Mouse (Mus musculus) MEL (cell line): ENCODE measurements around the gene Lnx1. TPM values are rescaled to one million over a fixed set of nuclear protein-coding genes. Genes with fewer than 3 reads are reported as not detected.

Experiments
- DNase-seq: peaks from one replicate; pipeline ENCODE4 v3.0.0; 2011; ENCODE audit warnings: low read depth, low spot score
- H3K27ac ChIP-seq: 2 replicates; pipeline ENCODE4 v1.5.1; 2012; ENCODE audit warnings: low read depth, mild to moderate bottlenecking, control low read depth, low read length, moderate library complexity; ENCODE audit not compliant: control insufficient read depth
- H3K27me3 ChIP-seq, 2 experiments: fragments of 150-350 bp in 1 of 2; sonication (generic) in 1 of 2; 2 replicates each; pipeline ENCODE4 v1.6.1; 2012; ENCODE audit warnings: low read length in 2 of 2, mild to moderate bottlenecking in 2 of 2, improper control_type of control experiment in 1 of 2, moderate library complexity in 1 of 2; ENCODE audit not compliant: insufficient read depth in 2 of 2, control insufficient read depth in 1 of 2
- H3K36me3 ChIP-seq, 2 experiments: 2 replicates each; pipeline ENCODE4 v1.6.1; 2012 to 2014; ENCODE audit warnings: low read length in 2 of 2, improper control_type of control experiment in 1 of 2, inconsistent platforms in 1 of 2, mild to moderate bottlenecking in 1 of 2; ENCODE audit not compliant: insufficient read depth in 2 of 2, control insufficient read depth in 1 of 2
- H3K4me1 ChIP-seq, 2 experiments: fragments of 150-350 bp in 1 of 2; sonication (generic) in 1 of 2; 2 replicates each; pipeline ENCODE4 v1.6.1; 2012; ENCODE audit warnings: low read length in 2 of 2, improper control_type of control experiment in 1 of 2, mild to moderate bottlenecking in 1 of 2; ENCODE audit not compliant: insufficient read depth in 2 of 2, control insufficient read depth in 1 of 2
- H3K4me3 ChIP-seq, 2 experiments: fragments of 150-350 bp in 1 of 2; sonication (generic) in 1 of 2; 2 replicates each; pipeline ENCODE4 v1.5.1; 2012; ENCODE audit warnings: low read depth in 2 of 2, low read length in 2 of 2, mild to moderate bottlenecking in 2 of 2, moderate library complexity in 2 of 2, control low read depth in 1 of 2, improper control_type of control experiment in 1 of 2; ENCODE audit not compliant: control insufficient read depth in 1 of 2, insufficient read depth in 1 of 2
- H3K79me2 ChIP-seq: 2 replicates; pipeline ENCODE4 v1.6.1; 2012; ENCODE audit warnings: mild to moderate bottlenecking, low read length, moderate library complexity; ENCODE audit not compliant: control insufficient read depth, poor library complexity, insufficient read depth
- H3K9ac ChIP-seq: 2 replicates; pipeline ENCODE4 v1.6.1; 2012; ENCODE audit warnings: low read depth, mild to moderate bottlenecking, control low read depth, low read length, moderate library complexity; ENCODE audit not compliant: control insufficient read depth, poor library complexity, severe bottlenecking
- H3K9me3 ChIP-seq: fragments of 150-350 bp; sonication (generic); replicated peaks from 2 replicates; pipeline ENCODE4 v1.6.1; 2012; ENCODE audit warnings: mild to moderate bottlenecking, low read length, improper control_type of control experiment, moderate library complexity; ENCODE audit not compliant: insufficient read depth
- BHLHE40 ChIP-seq: IDR thresholded peaks from 2 replicates; pipeline ENCODE4 v1.6.1; 2012; ENCODE audit warnings: low read depth, mild to moderate bottlenecking, inconsistent platforms, low read length, improper control_type of control experiment, borderline replicate concordance
- CHD1 ChIP-seq: IDR thresholded peaks from 2 replicates; pipeline ENCODE4 v1.6.1; 2012; ENCODE audit warnings: low read depth, mild to moderate bottlenecking, inconsistent platforms, low read length, improper control_type of control experiment
- CTCF ChIP-seq, 3 experiments: IDR thresholded peaks in 2 of 3; conservative IDR thresholded peaks in 1 of 3; 2 replicates each; pipeline ENCODE4 v1.5.1; 2011 to 2012; ENCODE audit warnings: low read length in 3 of 3, low read depth in 2 of 3, mild to moderate bottlenecking in 2 of 3, improper control_type of control experiment in 1 of 3, inconsistent platforms in 1 of 3, mixed read lengths in 1 of 3, moderate library complexity in 1 of 3; ENCODE audit not compliant: control insufficient read depth in 1 of 3, insufficient read depth in 1 of 3, poor library complexity in 1 of 3, severe bottlenecking in 1 of 3
- E2F4 ChIP-seq: IDR thresholded peaks from 2 replicates; pipeline ENCODE4 v1.6.1; 2011; ENCODE audit warnings: low read depth, low read length, improper control_type of control experiment, borderline replicate concordance
- EP300 ChIP-seq, 2 experiments: IDR thresholded peaks; 2 replicates each; pipeline ENCODE4 v1.6.1; 2011; ENCODE audit warnings: improper control_type of control experiment in 2 of 2, low read length in 2 of 2, low read depth in 1 of 2, mild to moderate bottlenecking in 1 of 2
- ETS1 ChIP-seq: IDR thresholded peaks from 2 replicates; pipeline ENCODE4 v1.6.1; 2012; ENCODE audit warnings: low read depth, mild to moderate bottlenecking, inconsistent platforms, low read length, improper control_type of control experiment, moderate library complexity
- GATA1 ChIP-seq: IDR thresholded peaks from 2 replicates; pipeline ENCODE4 v1.6.1; 2011; ENCODE audit warnings: low read depth, low read length, improper control_type of control experiment
- HCFC1 ChIP-seq: IDR thresholded peaks from 2 replicates; pipeline ENCODE4 v1.6.1; 2012; ENCODE audit warnings: low read depth, mild to moderate bottlenecking, inconsistent platforms, low read length, improper control_type of control experiment, moderate library complexity
- MAFK ChIP-seq: IDR thresholded peaks from 2 replicates; pipeline ENCODE4 v1.6.1; 2011; ENCODE audit warnings: low read depth, mild to moderate bottlenecking, low read length, improper control_type of control experiment, borderline replicate concordance
- MAZ ChIP-seq: IDR thresholded peaks from 2 replicates; pipeline ENCODE4 v1.6.1; 2012; ENCODE audit warnings: low read depth, mild to moderate bottlenecking, inconsistent platforms, low read length, improper control_type of control experiment
- MEF2A ChIP-seq: IDR thresholded peaks from 2 replicates; pipeline ENCODE4 v1.6.1; 2014; ENCODE audit warnings: low read depth, mild to moderate bottlenecking, inconsistent platforms, low read length, improper control_type of control experiment; ENCODE audit not compliant: poor library complexity, insufficient replicate concordance, severe bottlenecking; ENCODE audit errors: extremely low read depth
- MYB ChIP-seq: IDR thresholded peaks from 2 replicates; pipeline ENCODE4 v1.6.1; 2011; ENCODE audit warnings: mild to moderate bottlenecking, low read depth, low read length, improper control_type of control experiment
- MYC ChIP-seq: IDR thresholded peaks from 2 replicates; pipeline ENCODE4 v1.6.1; 2011; ENCODE audit warnings: low read depth, mild to moderate bottlenecking, low read length, improper control_type of control experiment, moderate library complexity
- POLR2A ChIP-seq, 2 experiments: IDR thresholded peaks; 2 replicates each; pipeline ENCODE4 v1.6.1; 2011 to 2012; ENCODE audit warnings: low read length in 2 of 2, mild to moderate bottlenecking in 2 of 2, control low read depth in 1 of 2, improper control_type of control experiment in 1 of 2, low read depth in 1 of 2, moderate library complexity in 1 of 2; ENCODE audit not compliant: control insufficient read depth in 1 of 2, insufficient read depth in 1 of 2, poor library complexity in 1 of 2
- POLR2AphosphoS2 ChIP-seq: IDR thresholded peaks from 2 replicates; pipeline ENCODE4 v1.6.1; 2011; ENCODE audit warnings: low read length, improper control_type of control experiment
- POLR2AphosphoS5 ChIP-seq: IDR thresholded peaks from 2 replicates; pipeline ENCODE4 v1.6.1; 2012; ENCODE audit warnings: low read depth, borderline replicate concordance, mild to moderate bottlenecking, inconsistent platforms, low read length, moderate library complexity, mixed read lengths
- RAD21 ChIP-seq: IDR thresholded peaks from 2 replicates; pipeline ENCODE4 v1.6.1; 2011; ENCODE audit warnings: mild to moderate bottlenecking, low read depth, low read length, improper control_type of control experiment
- RCOR1 ChIP-seq: IDR thresholded peaks from 2 replicates; pipeline ENCODE4 v1.6.1; 2012; ENCODE audit warnings: low read depth, mild to moderate bottlenecking, inconsistent platforms, low read length, improper control_type of control experiment
- SMC3 ChIP-seq: IDR thresholded peaks from 2 replicates; pipeline ENCODE4 v1.6.1; 2011; ENCODE audit warnings: low read depth, low read length, improper control_type of control experiment
- USF1 ChIP-seq: IDR thresholded peaks from 2 replicates; pipeline ENCODE4 v1.6.1; 2014; ENCODE audit warnings: low read depth, mild to moderate bottlenecking, inconsistent platforms, low read length, improper control_type of control experiment, moderate library complexity
- USF2 ChIP-seq, 2 experiments: IDR thresholded peaks; 2 replicates each; pipeline ENCODE4 v1.6.1; 2011 to 2012; ENCODE audit warnings: improper control_type of control experiment in 2 of 2, low read length in 2 of 2, borderline replicate concordance in 1 of 2, inconsistent platforms in 1 of 2, low read depth in 1 of 2, mild to moderate bottlenecking in 1 of 2; ENCODE audit not compliant: insufficient read depth in 1 of 2
- ZC3H11A ChIP-seq: IDR thresholded peaks from 2 replicates; pipeline ENCODE4 v1.6.1; 2012; ENCODE audit warnings: low read depth, mild to moderate bottlenecking, inconsistent platforms, low read length, improper control_type of control experiment
- ZMIZ1 ChIP-seq: IDR thresholded peaks from 2 replicates; pipeline ENCODE4 v1.6.1; 2012; ENCODE audit warnings: low read depth, mild to moderate bottlenecking, inconsistent platforms, low read length, improper control_type of control experiment, moderate library complexity
- ZNF384 ChIP-seq: IDR thresholded peaks from 2 replicates; pipeline ENCODE4 v1.6.1; 2012; ENCODE audit warnings: low read depth, mild to moderate bottlenecking, inconsistent platforms, low read length, improper control_type of control experiment
- polyA plus RNA-seq, 2 experiments: library from polyadenylated mRNA; stranded (reverse) in 1 of 2; unstranded in 1 of 2; fragments of >175 nt in 1 of 2; fragments of >200 nt in 1 of 2; gene quantifications; 2 replicates each; pipeline versions ENCODE4 v1.2.1 to v1.2.4; 2012; ENCODE audit warnings: low replicate concordance in 2 of 2, low read depth in 1 of 2; ENCODE audit not compliant: insufficient read length in 2 of 2, insufficient read depth in 1 of 2, missing spikeins in 1 of 2
- total RNA-seq: library from RNA; depleted of rRNA; stranded (reverse); fragments of 300-350 nt; gene quantifications from 2 replicates; pipeline ENCODE4 v1.2.3, GENCODE M21; 2012

Lnx1 gene
- total and polyA plus RNA-seq, 3 experiments, result 0.06 TPM; not detected in 2

GRCm38 (mm10) chr5:74641000-74641399 lies 61.7 kb downstream of the Lnx1 start:
- Histone ChIP-seq H3K36me3 (no peaks in the 10 kb centered on the region), H3K4me3 (no peak overlapping the region)
- DNase-seq, result peak; percentile 55

GRCm38 (mm10) chr5:74640504-74640903 lies 62.2 kb downstream of the Lnx1 start:
- no peak for TF ChIP-seq MAZ
- TF ChIP-seq EP300 (IDR thresholded peaks at IDR 0.05; ENCODE audit: low read depth in 1 of 2, low read length in 2 of 2), result no peak
- TF ChIP-seq MAFK, result no peak
- TF ChIP-seq E2F4, result no peak
- no peak for TF ChIP-seq MEF2A
- no peak for TF ChIP-seq GATA1
- TF ChIP-seq ZNF384, result no peak
- no peak for TF ChIP-seq HCFC1
- no peak for TF ChIP-seq ZMIZ1
- TF ChIP-seq, all 39 proteins: peak for 0
- no peaks in the 10 kb centered on the region for H3K9me3 ChIP-seq
- no peak for DNase-seq

More at GRCm38 (mm10) chr5:74641000-74641399, 61.7 kb downstream of the Lnx1 start:
- no peak overlapping the region for H3K9ac ChIP-seq
- TF ChIP-seq CTCF (IDR thresholded peaks at IDR 0.05 in 2 of 3, conservative IDR thresholded peaks at IDR 0.05 in 1 of 3; ENCODE audit: control insufficient read depth in 1 of 3, insufficient read depth in 1 of 3, low read depth in 2 of 3, low read length in 3 of 3, poor library complexity in 1 of 3, severe bottlenecking in 1 of 3), result peak; percentile 18 to 78 (median 71); a peak in 5 of 6 replicates
- 0 out of 2 replicates have a peak, but pooled peaks have one; percentile 1 for TF ChIP-seq ZC3H11A
- no peak for TF ChIP-seq USF2 (IDR thresholded peaks at IDR 0.05; ENCODE audit: borderline replicate concordance in 1 of 2, insufficient read depth in 1 of 2, low read depth in 1 of 2, low read length in 2 of 2)
- TF ChIP-seq SMC3, result peak; percentile 72
- peak; percentile 59 for TF ChIP-seq RAD21
- no peak for TF ChIP-seq ZMIZ1
- TF ChIP-seq, all 39 proteins: peak for 4
- Histone ChIP-seq H3K27me3 (peaks cover 12 to 16% of the 10 kb centered on the region in 2 experiments), H3K27ac (no peak overlapping the region), H3K4me1 (no peaks in the 10 kb centered on the region), H3K79me2 (no peaks in the 10 kb centered on the region), H3K9me3 (no peaks in the 10 kb centered on the region)

GRCm38 (mm10) chr5:74639516-74639915 lies 63.2 kb downstream of the Lnx1 start:
- Histone ChIP-seq H3K27me3 (peaks cover 19 to 20% of the 10 kb centered on the region in 2 experiments), H3K4me1 (no peaks in the 10 kb centered on the region), H3K79me2 (no peaks in the 10 kb centered on the region), H3K4me3 (no peak overlapping the region), H3K36me3 (no peaks in the 10 kb centered on the region), H3K9me3 (no peaks in the 10 kb centered on the region), H3K9ac (no peak overlapping the region), H3K27ac (no peak overlapping the region)
- no peak for DNase-seq
- TF ChIP-seq E2F4, result no peak
- TF ChIP-seq HCFC1, result no peak
- TF ChIP-seq MYB, result no peak
- TF ChIP-seq POLR2A (IDR thresholded peaks at IDR 0.05; ENCODE audit: control insufficient read depth in 1 of 2, insufficient read depth in 1 of 2, low read depth in 1 of 2, low read length in 2 of 2, poor library complexity in 1 of 2), result no peak
- no peak for TF ChIP-seq USF1
- TF ChIP-seq MYC, result no peak
- no peak for TF ChIP-seq ZMIZ1
- no peak for TF ChIP-seq POLR2AphosphoS5
- no peak for TF ChIP-seq ETS1
- TF ChIP-seq MAZ, result no peak
- TF ChIP-seq POLR2AphosphoS2, result no peak
- no peak for TF ChIP-seq CHD1
- no peak for TF ChIP-seq MAFK
- no peak for TF ChIP-seq BHLHE40
- TF ChIP-seq RCOR1, result no peak
- TF ChIP-seq, all 39 proteins: peak for 0

More at GRCm38 (mm10) chr5:74640504-74640903, 62.2 kb downstream of the Lnx1 start:
- Histone ChIP-seq H3K4me3 (no peak overlapping the region), H3K27me3 (peaks cover 13 to 16% of the 10 kb centered on the region in 2 experiments), H3K36me3 (no peaks in the 10 kb centered on the region), H3K4me1 (no peaks in the 10 kb centered on the region), H3K9ac (no peak overlapping the region), H3K79me2 (no peaks in the 10 kb centered on the region), H3K27ac (no peak overlapping the region)
